Mouse (Mus musculus): ENCODE data around the gene Tgfb2.
A peak's percentile ranks its signal among the peaks of the same experiment; 100 is the strongest.

The Tgfb2 gene

DNA sequence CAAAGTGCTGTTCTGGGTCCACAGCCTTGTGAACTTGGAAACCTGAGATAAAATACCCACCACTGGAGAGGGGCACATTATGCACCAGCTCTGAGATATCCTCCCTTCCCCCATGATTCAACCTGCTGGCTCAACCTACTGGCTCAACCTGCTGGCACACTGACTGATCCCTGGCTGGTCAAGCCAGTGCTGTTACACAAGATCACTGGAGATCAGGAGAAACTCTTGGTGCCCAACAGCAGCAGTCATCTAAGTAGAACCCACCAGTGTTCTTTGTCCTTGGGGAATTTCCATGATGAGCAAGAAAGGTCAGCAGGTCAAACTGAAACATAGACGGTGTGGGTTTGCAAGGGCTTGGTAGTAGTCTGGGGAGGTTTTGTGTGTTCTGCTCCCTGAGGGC is 49.6 kb downstream of the Tgfb2 start:
- no peak for DNase-seq (ENCODE audit: low spot score in 2 of 2)

DNA sequence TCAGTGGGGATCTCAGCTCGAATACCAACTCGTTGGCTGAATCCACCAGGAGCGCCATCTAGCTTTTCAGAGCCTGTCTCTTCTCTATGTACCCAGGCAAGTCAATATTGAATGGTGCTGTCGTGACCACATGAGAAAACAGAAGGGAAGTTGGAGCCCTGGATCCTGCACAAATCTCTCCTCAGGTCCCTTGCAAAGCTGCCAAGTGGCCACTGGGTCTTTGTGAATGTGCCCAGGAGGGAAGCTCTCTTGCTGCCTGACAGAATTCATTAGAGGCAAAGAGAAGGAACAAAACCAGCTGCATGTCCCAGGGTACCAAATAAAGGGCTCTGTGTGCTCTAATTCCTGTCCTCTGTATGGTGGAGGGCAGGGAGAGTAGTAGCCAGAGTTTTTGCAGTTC is 50.7 kb downstream of the Tgfb2 start:
- no peak for DNase-seq (ENCODE audit: low spot score in 2 of 2)

DNA sequence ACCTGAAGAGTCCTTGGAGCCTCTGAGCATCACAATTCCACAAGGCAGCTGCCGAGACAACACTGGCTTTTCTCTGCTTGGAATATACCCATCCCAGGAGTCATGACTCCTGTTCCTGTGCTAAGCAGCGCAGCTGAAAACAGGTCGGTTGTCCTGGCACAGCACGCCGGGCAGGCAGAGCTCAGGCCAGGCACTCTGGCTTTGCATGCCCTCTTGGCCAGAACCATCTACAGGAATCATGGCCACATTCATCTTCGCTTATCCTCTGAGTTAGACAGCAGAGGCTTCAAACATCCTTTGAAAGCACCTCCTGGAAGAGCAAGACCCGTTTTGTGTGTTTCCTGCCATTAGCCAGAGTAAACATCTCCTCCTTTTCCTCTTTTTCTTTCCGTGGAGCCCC is 53.6 kb downstream of the Tgfb2 start:
- DNase-seq (ENCODE audit: low spot score in 2 of 2): no peak

DNA sequence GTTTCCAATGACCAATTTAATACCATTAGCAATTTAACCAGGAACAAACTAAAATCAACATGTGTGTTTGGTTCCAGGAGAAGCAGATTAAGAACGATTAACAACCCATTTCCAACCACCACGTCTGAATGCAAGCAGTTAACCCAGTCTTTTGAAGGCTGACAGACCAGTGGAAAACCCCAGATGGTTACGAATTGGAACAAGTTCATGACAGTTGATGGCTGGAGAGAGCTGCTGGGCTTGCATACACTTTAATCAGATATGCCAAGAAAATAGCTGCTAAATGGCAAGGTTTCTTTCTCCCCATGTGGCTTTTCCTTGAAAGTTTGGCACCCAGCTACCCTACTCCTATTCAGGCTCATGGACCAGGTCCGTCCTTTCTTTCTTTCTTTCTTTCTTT is 55.8 kb downstream of the Tgfb2 start:
- DNase-seq (ENCODE audit: low spot score in 2 of 2): no peak

DNA sequence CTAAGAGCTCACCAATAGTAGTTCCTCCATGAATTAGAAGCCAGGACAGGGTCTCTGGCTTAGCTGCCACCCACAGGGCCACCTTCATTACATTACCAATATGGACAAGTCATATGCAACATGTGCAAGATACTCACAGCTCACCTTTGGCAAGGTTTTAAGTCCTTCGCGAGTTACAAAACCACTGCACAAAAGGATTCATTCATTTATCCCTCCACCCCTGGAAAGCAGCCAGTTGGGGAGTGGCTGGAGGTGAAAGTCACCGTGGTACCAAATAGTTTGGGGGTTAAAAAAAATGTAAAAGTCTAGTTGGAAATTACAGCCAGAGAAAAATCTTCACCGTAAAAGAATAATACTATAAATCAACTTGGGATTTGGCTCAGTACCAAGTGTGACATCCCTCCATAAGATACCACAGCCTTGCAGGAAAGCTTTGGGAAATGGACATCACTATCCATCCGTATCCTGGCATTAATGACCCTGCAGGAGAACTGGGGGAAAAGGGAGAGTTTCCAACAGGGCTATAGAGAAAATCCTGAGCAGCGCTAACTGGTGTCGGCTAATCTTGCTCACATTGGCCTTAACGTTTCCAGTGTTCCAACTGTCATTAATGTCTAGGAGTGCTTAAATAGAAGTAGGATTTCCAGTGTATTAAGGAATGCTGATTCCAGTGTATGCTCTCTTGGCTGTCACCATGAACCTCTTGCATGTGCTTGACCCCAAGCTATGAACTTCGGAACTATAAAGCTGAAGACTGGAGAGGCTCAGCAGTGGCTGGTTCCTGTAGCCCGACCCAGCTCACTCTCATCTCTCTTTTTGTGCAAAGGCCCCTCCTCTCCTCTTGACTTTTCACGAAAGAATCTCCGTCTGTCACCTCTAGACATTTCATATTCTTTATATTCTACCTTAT is 68.2 kb downstream of the Tgfb2 start:
- no peak for DNase-seq (ENCODE audit: low spot score in 2 of 2)

DNA sequence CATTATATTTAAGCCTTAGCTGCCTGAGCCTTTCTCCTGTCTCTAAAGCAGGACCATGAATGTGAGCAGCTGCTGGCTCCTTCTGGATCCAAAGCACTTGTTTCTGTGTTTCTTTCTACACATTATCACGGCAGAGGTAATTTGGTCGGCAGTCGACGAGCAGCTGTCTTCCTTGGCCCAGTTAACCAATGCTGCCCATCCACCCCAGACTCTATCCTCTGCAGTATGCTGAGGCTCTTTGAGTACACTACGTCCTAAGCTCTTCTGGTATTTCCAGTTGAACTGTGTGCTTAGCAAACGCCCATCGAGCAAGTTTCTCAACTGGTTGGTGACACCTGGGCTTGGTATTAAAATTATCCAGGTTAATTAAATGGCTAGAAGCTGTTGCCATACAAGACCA is 70.7 kb downstream of the Tgfb2 start:
- no peak for DNase-seq (ENCODE audit: low spot score in 2 of 2)

DNA sequence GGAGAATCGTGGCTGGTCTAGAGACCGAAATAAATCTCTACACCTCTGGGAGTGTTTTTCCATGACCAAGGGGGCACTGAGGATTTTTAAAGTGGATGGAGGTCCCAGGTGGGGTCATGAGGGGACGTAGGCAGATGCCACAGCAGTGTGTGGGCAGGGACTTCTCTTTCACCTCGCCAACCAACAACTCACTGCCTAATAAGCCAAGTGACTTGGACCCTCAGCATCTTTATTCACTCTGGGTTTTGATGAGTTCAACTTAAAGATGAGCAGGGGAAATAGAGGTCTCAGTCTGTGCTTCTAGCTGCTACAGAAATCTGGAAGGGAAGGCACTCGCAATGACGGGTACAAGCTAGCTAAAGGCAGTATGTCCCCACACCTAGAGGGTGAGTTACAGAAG is 74.3 kb downstream of the Tgfb2 start:
- no peak for DNase-seq (ENCODE audit: low spot score in 2 of 2)

DNA sequence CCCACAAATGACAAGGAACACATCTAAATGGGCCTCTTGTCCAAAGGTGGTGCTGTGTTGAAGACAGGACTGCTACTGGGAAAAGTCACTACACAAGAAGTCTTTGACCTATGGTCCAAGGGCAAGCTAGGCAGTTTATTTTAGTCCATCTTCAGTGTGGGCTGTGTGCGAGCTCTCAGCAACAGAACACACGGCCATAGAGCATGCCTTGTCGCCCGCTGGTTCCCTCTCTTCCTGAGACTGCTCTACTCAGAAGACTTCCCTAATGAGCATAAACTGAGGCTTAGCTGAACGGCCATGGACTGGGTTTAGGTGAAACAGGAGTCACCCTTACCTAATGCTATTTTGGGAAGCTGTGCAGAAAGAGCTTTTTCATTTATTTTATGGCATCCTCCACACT is 74.8 kb downstream of the Tgfb2 start:
- DNase-seq (ENCODE audit: low spot score in 2 of 2): no peak

DNA sequence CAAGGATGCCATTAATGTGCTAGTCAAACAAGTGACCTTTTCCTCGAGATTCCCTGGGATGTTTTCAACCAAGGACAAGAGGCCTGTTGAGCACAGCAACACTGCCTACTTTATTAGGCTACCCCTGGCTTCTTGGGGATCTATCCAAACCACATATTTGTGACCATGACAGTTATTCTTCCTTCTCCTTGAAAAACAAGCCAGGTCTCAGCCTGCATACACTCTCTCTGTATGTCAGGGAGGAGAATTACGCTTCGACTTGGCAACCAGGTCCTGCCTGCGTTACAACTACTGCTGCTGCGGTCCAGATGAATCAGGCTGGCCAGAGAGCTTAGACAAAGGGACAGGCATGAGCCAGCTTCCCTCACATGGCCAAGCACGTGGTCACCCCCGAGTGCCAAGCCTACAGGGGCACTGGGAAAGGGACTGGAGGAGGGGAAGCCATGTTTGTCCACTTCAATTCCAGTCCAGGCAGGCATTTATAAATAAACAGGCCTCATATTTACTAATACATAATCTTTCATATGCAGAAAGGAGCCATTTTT is 78.3 kb downstream of the Tgfb2 start:
- DNase-seq (ENCODE audit: low spot score in 2 of 2): peak; percentile 25 to 36

DNA sequence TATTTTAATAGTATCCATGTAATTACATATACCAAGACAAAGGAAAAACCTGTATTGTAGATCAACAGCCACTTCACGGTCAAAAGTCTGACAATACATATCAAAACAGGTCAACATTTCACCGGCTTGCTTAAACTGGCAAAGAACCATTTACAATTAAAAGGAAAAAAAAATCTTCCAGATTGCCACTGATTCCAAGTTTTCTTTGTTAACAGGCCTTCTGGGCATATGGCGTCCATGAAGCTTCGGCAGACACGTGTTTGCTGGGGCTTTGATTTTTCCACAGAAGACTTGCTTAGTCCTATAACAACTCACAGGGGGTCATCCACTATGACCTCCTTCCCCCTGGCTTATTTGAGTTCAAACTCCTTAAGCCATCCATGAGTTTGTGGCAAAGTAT is 81.3 kb downstream of the Tgfb2 start:
- DNase-seq (ENCODE audit: low spot score in 2 of 2): no peak

DNA sequence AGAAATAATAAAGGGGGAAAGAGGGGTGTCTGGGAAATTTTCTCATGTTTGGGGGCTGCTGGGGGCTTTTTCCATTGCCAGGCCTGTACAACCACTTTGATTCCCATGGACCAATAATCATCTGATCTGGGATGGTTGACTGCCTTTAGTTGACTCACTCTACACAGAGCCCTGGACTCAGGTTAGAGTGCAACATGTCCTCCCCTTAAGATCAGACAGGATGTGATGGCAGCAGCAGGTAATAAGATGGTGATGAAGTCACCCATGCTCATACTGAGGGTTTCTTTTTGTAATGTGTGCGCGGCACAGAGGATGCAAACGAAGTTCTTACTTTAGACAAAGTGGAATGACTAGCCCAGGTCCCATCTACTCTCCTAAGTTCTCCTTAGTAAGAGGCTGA is 84.0 kb downstream of the Tgfb2 start:
- DNase-seq (ENCODE audit: low spot score in 2 of 2): no peak

DNA sequence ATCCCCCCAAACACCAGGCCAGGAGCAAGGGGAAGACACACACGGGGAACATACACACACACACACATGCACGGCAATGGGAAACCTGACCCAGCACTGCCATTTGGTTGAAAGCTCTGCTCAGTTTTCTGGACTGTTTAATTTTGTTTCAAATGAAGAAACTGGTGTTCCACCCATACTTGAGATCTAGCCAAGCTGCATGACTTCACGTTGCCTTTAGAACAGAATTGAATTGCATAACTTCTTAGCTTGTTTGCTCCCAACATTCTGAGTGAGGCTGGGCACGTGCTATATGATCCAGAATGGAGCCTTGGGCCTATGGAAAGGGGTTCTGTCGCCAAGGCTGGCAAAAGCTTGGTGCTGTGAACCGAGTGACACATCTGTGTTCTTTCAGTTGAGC is 87.5 kb downstream of the Tgfb2 start:
- DNase-seq (ENCODE audit: low spot score in 2 of 2): no peak

DNA sequence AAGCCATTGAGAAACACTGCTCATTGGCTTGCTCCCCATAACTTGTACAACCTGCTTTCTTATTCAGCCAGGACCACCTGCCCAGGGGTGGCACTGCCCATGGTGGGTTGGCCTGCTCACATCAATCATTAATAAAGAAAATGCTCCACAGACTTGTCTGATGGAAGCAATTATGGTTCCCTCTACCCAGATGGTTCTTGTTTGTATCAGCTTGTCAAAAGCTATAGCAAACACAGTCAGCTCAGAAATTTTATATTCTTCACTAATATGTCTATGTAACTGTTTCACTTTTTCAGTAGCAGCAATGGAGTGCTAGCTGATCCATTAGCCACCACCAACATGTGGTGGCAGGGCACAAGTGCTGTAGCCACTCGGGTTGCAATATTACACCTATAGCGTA is 94.4 kb downstream of the Tgfb2 start:
- no peak for DNase-seq (ENCODE audit: low spot score in 2 of 2)

DNA sequence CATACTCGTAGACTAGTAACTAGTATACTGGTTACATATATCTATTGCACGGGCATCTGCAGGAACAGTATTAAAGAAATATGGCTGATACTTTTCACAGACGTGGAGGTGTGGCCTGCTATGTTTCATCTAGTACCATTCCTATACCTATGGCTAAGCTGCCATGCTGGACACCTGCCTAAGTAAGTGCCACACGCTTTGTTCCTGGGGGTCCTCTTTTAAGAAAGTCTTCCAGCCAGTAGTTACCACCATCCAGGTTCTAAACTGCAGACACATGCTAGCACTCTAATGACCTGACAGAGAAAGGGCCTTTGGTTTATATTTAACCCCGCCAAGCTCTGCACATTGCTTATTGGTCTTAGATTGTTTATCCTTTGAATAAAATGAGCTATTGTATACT is 95.3 kb downstream of the Tgfb2 start:
- no peak for DNase-seq (ENCODE audit: low spot score in 2 of 2)

DNA sequence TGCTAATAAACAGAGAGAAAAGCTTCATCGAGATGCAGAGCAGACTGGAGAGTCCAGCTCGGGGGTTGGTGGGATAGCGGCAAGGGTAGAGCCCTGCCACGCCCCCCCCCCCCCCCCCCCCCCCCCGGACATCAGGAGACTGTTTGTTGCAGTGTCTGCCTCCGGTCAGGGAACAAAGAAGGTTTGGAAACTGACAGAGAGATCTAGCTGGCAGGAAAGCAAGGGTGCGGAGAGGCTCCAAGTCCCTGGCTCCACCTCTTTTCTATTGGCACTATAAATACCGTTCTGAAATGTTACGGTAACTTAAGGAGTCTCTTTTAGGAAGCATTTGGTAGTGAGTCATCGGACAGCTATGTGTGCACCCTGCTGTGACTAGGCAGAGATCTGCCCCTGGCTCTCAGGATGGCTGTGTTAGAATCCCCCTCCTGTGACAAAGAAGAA is 96.0 kb downstream of the Tgfb2 start:
- DNase-seq (ENCODE audit: low spot score in 2 of 2): peak; percentile 10 to 37

DNA sequence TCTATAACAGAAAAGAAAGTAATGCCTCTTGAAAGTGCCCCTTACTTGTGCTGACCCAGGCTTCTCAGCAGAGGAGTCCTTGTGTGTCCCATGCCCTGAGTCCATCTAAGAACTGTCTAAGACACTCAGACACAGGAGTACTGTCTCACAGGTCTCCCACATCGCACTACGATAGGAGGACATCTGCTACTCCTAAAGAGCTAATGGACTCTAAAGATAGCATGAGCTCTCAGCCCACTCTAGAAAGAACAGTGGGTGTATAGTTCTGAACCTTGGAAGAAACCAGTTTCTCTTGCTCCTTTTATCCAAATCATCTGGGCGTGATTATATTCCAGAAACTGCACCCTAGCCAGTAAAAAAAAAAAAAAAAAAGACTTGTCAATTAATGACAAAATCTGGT is 97.7 kb downstream of the Tgfb2 start:
- DNase-seq (ENCODE audit: low spot score in 2 of 2): peak; percentile 17 to 38

DNA sequence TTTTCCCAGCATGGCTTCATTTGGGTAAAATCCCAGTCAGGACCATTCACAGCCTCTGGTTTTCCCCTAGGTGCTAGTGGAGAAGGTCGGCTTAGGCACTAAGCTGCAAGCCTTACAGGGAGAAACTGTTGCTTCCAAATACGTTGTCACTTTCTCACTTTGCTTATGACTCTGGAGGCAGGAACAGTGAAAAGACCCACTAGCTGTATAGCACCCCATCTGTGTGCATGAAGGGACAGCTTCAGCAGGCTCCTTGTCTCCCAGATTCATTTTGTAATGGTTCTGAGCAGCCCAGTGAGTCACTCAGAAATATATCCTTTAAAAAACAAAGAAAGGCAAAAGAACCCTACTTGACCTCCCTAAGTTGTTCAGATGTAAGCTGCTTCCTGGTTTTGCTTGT is 100.2 kb downstream of the Tgfb2 start:
- DNase-seq (ENCODE audit: low spot score in 2 of 2): no peak

DNA sequence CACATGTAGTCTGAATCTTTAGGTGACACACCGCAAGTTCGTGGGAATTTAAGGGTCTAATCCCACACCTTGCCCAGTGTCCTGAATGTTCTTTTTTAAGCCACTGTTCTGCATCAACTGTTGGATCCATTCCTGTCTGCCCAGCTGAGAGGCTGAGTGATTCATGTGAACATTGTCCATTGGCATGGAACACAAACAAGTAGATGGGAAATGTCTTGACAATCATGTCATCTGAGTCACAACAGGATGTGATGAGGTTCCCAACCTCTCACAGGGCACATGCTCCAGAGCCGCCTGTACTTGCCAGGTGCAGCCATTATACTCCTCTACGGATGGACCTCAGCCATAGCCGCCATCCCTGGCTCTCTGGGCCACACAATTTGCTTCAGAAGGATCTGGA is 101.7 kb downstream of the Tgfb2 start:
- DNase-seq (ENCODE audit: low spot score in 2 of 2): no peak

DNA sequence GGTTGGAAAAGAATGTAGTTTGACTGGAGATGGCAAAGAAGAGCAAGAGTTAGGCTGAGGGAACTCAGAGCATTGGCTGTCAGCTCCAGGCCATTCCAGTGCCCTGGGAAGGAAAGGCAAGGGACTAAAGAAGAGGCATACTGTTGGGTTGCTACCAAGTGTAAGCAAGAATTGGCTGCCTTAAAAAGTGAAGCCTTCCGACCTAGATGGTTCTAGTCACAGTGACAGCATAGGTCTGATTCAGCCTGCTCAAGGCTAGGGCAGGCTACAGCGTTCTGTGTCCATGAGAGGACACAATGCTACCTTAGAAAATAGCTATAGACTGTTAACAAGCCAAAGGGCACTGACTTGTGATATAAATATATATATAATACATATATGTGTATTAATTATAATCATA is 117.6 kb downstream of the Tgfb2 start:
- DNase-seq (ENCODE audit: low spot score in 2 of 2): no peak

DNA sequence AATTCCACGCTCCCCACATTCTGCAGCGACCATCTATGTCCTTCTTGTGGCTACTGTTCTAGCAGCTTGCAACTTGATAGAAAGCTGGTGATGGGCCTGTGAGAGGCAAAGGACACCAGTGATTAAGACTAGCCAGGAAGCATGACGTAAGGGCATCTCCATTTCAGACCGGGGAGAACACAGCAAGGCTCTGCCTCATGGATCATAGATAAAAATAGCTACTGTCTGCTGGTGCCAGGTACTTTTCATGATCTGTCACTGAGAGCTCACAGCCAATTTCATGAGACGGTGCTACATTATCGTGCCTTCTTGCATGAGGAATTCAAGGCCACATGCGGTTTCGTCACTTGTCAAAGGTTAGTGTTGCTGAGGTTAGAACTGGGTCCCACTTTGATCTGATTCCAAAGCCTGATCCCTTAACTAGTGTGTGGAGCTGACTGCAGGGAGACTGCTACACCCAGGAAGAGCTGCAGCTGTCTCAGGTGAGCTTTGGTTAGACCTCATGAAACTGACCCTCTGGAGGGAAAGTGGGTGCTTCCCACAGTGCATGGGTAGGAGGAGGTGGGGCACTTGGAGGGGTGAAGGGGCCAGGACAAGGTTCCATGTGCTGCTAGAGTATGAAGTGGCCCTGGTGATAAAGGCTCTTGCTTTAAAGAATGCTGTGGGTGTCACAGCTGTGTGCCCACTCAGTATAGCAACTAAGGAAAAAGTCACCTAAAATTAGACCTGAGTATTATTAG is 118.6 kb downstream of the Tgfb2 start:
- DNase-seq (ENCODE audit: low spot score in 2 of 2): peak in 1 of 2 experiments; percentile 16

DNA sequence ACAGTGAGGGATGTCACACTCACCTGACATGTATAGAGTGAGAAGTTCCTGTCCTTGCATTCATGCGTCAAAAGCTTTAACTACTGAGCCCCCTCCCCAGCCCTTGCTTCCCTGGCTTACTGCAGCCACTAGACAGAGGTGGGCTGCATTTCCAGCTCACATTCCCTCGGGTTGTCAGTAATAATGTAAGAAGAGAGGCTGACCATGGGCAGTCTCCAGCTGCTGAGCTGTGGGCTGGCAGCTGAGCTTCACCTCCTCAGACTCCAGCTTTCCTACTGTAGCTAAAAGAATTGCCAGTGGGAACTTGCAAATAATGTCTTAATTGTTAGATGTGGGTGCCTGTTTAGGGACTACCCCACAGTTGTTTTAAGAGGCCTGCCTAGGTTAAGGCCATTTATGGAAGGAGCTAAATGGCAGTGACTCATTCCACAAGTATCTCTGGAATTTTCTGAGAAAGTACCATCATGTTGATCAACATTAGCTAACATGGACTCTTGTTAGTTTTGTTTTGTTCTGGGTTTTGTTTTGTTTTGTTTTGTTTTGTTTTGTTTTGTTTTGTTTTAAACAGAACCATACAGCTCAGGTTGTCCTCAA is 120.1 kb downstream of the Tgfb2 start:
- no peak for DNase-seq (ENCODE audit: low spot score in 2 of 2)

DNA sequence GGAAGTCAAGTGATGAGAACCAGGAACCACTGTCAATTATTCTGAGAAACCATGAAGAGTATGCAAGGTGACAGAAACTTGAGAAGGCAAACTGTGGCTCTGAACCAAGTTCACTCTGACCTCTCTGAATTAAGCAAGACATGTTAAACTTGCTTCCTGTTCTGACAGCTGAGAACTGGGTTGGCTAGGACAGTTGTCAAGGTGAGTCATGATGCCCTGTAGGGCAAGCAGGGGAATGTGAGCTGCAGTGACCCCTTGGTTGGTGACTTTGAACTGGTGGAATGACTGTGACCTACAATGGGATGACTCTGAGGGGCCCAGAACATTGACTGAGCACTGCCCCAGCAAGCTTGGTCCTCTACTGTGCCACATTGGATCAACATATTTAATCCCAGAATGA is 121.9 kb downstream of the Tgfb2 start:
- DNase-seq (ENCODE audit: low spot score in 2 of 2): no peak

DNA sequence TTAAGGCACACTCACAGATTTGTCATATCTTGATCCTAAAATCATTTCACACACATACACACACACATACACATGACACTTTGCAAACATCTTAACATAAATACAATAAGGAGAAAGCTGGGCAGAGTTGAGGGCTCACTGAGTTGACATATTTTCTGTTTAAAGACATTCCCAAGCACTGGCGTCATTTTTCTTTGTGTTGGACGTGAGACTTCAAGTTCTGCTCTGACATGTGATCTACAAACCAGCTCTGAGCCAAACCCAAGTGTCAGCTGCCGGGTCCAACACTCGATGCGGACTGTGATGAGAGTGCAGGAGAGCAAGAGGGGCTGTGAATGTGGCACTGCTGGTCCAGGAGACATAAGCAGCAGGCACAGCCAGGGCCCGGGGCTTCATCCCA is 123.7 kb downstream of the Tgfb2 start:
- no peak for DNase-seq (ENCODE audit: low spot score in 2 of 2)
